Mouse (Mus musculus) hindbrain, embryonic 10.5 days (tissue): ENCODE data around the gene Gm45062. TPM values are rescaled to one million over a fixed set of nuclear protein-coding genes. Genes with fewer than 3 reads are reported as not detected.

ENCODE experiments used
- DNase-seq: peaks from one replicate; pipeline ENCODE4 v3.0.0-alpha.2; 2017; ENCODE audit warnings: low spot score
- H3K27ac ChIP-seq: fragments of 300-500 bp; sonication (generic); 2 replicates; pipeline ENCODE4 v1.5.1; 2016; ENCODE audit warnings: mild to moderate bottlenecking, moderate library complexity
- H3K27me3 ChIP-seq: fragments of 300-500 bp; sonication (generic); 2 replicates; pipeline ENCODE4 v1.6.1; 2016; ENCODE audit warnings: mild to moderate bottlenecking; ENCODE audit not compliant: poor library complexity, insufficient read depth, severe bottlenecking
- H3K36me3 ChIP-seq: fragments of 300-500 bp; sonication (generic); 2 replicates; pipeline ENCODE4 v1.6.1; 2016; ENCODE audit warnings: mild to moderate bottlenecking, moderate library complexity
- H3K4me1 ChIP-seq: fragments of 300-500 bp; sonication (generic); replicated peaks from 2 replicates; pipeline ENCODE4 v1.6.1; 2016; ENCODE audit warnings: mild to moderate bottlenecking
- H3K4me3 ChIP-seq: fragments of 300-500 bp; sonication (generic); 2 replicates; pipeline ENCODE4 v1.5.1; 2016; ENCODE audit warnings: mild to moderate bottlenecking, moderate library complexity
- H3K9me3 ChIP-seq: fragments of 300-500 bp; sonication (generic); 2 replicates; pipeline ENCODE4 v1.6.1; 2016; ENCODE audit warnings: mild to moderate bottlenecking, moderate library complexity
- WGBS: fragments of 180-500 bp; shearing (Covaris S2); methylation state at CpG from one replicate; pipeline ENCODE4 v1.1.7; 2016; 5-methylcytosine and 5-hydroxymethylcytosine counted together
- polyA plus RNA-seq: library from polyadenylated mRNA; unstranded; fragments of >200 nt; fragmentation: Nextera tagmentation; extraction: Ambion mirVana; gene quantifications from 2 replicates; pipeline ENCODE4 v1.2.1, GENCODE M21; 2016

The Gm45062 gene
- polyA plus RNA-seq, 1 experiment from 2014 or later: 9.1 TPM

DNA sequence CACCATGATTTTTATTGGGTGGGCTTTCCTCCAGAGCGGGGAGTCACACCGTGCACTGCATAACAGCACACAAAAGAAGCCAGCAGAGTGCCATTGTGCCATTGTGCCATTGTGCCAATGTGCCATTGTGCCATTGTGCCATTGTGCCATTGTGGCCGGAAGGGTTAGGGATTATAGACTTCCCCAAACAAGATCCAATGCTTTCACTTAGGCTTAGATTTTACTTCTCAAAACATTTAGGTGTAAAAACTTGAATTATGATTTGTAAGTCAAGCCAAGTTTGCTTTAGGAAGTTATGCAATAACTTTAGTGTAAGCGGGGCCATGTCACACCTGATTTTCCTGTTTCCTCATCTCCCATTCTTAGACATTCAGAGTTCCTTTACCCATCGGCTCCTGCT is 156.6 kb downstream of the Gm45062 start:
- Histone ChIP-seq H3K4me1 (peaks cover 7% of the 10 kb centered on the region), H3K36me3 (no peaks in the 10 kb centered on the region), H3K27ac (no peak overlapping the region), H3K9me3 (no peaks in the 10 kb centered on the region), H3K27me3 (no peaks in the 10 kb centered on the region), H3K4me3 (no peak overlapping the region)
- WGBS: 80% methylated on average over 5 of the region's 5 CpGs
- no peak for DNase-seq

DNA sequence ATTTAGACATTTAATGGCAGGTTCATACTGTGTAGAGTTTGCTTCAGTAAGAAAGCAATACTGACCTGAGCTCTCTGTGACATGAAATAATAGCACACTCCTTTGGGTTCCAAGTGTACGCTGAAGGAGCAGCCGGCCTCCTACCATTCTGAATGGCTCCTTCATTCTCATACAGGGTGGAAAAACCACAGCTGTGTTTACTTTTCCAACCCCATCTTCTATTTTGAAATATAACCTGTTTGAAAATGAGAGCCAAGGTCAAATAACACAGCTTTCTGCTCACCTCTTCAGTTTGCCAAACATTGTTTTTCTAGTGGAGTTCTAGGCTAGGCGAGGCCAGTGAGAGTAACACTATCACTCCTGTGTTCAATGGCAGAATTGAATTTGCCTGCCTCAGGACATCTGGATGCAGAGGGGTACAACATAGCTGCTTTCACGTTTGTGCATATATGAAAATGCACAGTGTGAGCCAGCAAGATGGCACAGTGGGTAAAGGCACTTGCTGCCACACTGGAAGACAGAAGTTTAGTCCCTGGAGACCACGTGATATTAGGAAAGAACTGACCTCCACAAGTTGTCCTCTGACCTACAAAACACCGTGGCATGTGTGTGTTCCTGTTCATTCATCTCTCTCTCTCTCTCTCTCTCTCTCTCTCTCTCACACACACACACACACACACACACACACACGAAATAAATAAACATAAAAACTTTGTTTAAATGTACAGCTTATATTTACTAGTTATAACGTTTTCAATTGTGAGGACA is 157.7 kb downstream of the Gm45062 start:
- no peak overlapping the region for H3K4me3 ChIP-seq
- H3K36me3 ChIP-seq: no peaks in the 10 kb centered on the region
- H3K27me3 ChIP-seq: no peaks in the 10 kb centered on the region
- H3K27ac ChIP-seq: no peak overlapping the region
- no peaks in the 10 kb centered on the region for H3K9me3 ChIP-seq
- no peak for DNase-seq
- 77% methylated on average over 8 of the region's 8 CpGs for WGBS
- H3K4me1 ChIP-seq: peaks cover 12% of the 10 kb centered on the region

DNA sequence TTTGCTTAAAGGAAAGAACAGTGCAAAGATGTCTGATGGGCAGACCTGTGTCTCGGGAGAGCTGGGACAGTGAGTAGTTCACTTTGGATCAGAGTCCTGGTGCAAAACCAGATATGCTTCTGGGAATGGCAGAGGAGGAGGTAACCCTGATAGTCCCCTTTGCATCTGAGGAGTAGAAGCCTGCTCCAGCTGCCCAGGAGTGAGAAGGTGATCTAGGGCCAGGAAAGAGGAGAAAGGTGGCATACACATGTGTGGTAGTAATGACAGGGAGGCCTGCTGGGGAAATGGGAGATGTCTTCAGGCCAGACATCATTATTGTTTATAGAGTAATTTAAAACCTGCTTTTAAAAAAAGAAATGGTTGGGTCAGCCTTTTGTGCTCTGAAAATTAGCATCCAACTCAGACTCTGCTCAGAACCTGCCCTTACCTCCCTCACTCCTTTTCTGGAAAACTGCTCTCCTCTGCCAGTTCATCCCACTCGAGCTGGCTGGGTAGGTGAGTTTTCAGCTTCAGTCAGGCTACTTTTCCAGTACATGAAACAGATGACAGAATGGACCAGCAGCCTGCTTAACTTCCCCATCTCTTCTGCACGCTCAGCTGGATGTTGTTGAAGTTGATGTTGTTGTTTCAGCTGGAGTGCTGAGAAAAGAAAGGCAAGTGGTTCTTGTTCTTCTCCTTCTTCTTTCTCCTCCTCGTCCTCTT is 160.4 kb downstream of the Gm45062 start:
- Histone ChIP-seq H3K4me3 (no peak overlapping the region), H3K27ac (no peak overlapping the region), H3K36me3 (no peaks in the 10 kb centered on the region), H3K9me3 (no peaks in the 10 kb centered on the region), H3K4me1 (peaks cover 7% of the 10 kb centered on the region), H3K27me3 (no peaks in the 10 kb centered on the region)
- DNase-seq: no peak
- 59% methylated on average over 4 of the region's 4 CpGs for WGBS

DNA sequence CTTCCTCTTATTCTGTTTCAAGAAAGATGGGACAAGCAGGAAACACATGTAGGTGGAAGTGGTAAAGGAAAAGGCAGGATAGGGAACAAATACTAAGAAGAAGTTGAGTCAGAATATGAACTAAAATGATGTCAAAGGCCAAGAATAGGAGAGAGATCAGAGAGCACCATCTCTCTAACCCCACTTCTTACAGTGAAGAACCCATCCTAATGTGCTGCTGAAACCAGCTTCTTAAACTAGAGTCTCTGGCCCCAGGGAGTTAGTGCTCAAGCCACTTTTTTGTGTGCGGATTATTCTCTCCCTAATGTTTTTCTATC is 160.9 kb downstream of the Gm45062 start:
- H3K27me3 ChIP-seq: no peaks in the 10 kb centered on the region
- no peak overlapping the region for H3K4me3 ChIP-seq
- H3K36me3 ChIP-seq: no peaks in the 10 kb centered on the region
- no peaks in the 10 kb centered on the region for H3K9me3 ChIP-seq
- WGBS: 83% methylated on average over 1 of the region's 1 CpGs
- no peak overlapping the region for H3K27ac ChIP-seq
- no peak for DNase-seq
- peaks cover 7% of the 10 kb centered on the region for H3K4me1 ChIP-seq

DNA sequence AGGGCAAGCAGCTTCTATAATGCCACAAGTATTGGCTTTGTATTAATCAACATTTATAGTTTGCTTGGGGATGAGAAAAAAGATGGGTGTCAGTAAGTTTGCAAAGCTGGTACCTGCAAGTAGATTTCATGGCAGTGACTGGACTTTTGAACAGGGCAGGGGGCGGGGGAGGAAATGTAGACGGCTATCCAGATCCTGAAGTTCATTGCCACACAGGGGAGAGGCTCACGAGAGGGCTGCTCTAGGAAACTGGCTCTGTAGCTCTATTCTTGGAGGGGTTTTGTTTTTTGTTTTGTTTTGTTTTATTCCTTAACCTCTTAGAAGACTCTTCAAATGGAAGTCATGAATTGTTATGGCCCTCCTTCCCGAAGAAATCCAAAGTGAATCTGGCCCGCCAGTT is 162.2 kb downstream of the Gm45062 start:
- Histone ChIP-seq H3K36me3 (no peaks in the 10 kb centered on the region), H3K4me3 (no peak overlapping the region), H3K4me1 (peaks cover 7% of the 10 kb centered on the region), H3K9me3 (no peaks in the 10 kb centered on the region), H3K27ac (no peak overlapping the region), H3K27me3 (no peaks in the 10 kb centered on the region)
- WGBS: 86% methylated on average over 5 of the region's 5 CpGs
- no peak for DNase-seq

DNA sequence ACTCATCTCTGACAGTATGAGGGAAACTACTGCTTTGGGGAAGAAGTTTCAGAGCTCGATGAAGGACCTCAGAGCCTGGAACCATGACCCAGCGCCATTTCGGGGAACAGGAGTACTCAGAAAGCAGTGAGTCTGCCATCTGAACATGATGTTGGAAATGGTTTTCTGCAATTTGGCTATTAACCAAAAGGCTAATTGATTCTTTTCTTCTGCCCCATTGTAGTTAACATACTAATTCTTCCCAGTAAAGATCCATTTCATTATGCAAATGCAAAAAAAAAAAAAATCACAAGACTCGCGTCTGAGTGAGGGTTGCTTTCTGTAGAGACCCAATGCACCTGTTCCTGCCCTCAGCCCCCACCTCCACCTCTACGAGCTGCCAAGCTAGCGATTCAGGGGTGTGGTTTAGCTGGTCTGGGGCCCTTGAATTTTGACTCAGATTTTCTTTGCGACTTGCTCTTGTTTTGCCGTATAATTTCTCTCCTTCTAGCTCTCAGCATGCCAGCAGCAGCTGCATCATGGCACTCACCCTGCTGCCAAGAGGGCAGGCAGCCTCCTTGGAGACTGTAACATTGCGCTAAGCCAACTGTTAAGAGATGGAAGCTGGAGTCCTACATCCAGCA is 162.8 kb downstream of the Gm45062 start:
- Histone ChIP-seq H3K27me3 (no peaks in the 10 kb centered on the region), H3K4me1 (peaks cover 7% of the 10 kb centered on the region), H3K4me3 (no peak overlapping the region), H3K27ac (no peak overlapping the region), H3K9me3 (no peaks in the 10 kb centered on the region), H3K36me3 (no peaks in the 10 kb centered on the region)
- WGBS: 83% methylated on average over 10 of the region's 10 CpGs
- no peak for DNase-seq

DNA sequence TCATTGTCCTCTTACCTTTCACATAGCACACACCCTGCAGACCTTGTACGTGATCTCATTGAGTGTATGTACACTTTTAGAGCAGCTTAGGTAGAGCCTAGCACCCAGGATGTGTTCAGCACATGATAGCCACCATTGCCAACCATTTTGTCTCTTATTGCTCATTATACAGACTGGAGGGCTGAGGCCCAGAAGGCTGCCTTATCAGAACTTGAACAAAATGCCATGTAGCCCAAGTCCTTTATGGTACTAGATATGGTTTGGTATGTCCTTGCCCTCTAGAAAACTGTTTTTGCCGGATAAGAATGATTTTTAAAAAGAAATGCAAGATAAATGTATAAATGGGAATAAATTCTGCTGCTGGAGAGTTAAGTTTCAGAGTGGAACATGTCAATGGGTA is 163.9 kb downstream of the Gm45062 start:
- DNase-seq: no peak
- WGBS: 90% methylated on average over 2 of the region's 2 CpGs
- Histone ChIP-seq H3K36me3 (no peaks in the 10 kb centered on the region), H3K4me3 (no peak overlapping the region), H3K4me1 (peaks cover 7% of the 10 kb centered on the region), H3K27me3 (no peaks in the 10 kb centered on the region), H3K9me3 (no peaks in the 10 kb centered on the region), H3K27ac (no peak overlapping the region)

DNA sequence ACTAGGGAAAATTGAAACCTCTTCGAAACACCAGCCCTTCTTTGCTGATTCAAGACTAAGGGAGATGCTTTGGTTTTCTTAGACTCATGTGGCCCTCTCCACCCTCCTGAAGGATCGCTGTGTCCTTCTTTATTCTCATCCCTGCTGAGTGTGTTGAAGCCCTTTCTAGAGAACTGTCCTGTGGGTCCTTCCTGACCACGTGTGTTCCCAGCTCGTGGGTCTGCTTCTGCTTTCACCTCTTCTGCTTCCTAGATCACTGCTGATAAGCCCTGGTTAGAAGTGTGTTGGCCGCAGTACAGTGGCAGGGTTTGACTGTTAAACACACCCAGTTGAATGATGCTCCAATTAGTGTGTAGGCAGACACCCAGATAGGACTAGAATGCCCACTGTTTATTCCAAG is 168.4 kb downstream of the Gm45062 start:
- Histone ChIP-seq H3K27me3 (no peaks in the 10 kb centered on the region), H3K4me3 (no peak overlapping the region), H3K36me3 (no peaks in the 10 kb centered on the region), H3K27ac (no peak overlapping the region), H3K9me3 (no peaks in the 10 kb centered on the region), H3K4me1 (no peaks in the 10 kb centered on the region)
- no peak for DNase-seq
- 84% methylated on average over 5 of the region's 5 CpGs for WGBS

DNA sequence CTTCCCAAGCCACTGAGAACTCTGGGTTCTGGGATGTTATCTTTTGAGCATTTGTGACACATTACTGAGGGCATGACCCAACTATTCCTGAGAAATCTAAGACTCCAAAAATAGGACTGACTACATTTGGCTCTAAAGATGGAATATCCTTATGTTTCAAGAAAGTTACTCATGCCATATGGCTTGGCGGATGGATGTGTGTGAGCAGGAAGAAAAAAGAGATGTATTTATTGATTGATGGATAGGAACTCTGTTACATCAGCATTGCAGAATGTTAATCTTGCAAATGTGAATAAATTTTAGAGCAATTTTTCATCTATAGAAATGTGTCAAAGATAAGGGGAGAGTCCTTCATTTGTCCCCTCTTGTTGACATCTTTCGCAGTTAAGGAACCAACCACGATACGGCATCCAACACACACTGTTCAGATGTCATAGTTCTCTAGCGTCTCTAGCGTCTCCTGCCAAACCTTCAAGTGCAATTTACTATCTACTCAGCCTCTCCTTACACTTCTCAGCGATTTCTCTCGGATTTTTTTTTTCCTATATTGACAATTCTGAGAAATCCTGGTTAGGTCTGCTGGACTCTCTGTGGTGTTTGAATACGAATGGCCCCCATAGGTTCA is 171.5 kb downstream of the Gm45062 start:
- H3K27me3 ChIP-seq: no peaks in the 10 kb centered on the region
- DNase-seq: no peak
- no peaks in the 10 kb centered on the region for H3K4me1 ChIP-seq
- no peaks in the 10 kb centered on the region for H3K36me3 ChIP-seq
- H3K4me3 ChIP-seq: no peak overlapping the region
- H3K9me3 ChIP-seq: no peaks in the 10 kb centered on the region
- 90% methylated on average over 9 of the region's 9 CpGs for WGBS
- H3K27ac ChIP-seq: no peak overlapping the region

DNA sequence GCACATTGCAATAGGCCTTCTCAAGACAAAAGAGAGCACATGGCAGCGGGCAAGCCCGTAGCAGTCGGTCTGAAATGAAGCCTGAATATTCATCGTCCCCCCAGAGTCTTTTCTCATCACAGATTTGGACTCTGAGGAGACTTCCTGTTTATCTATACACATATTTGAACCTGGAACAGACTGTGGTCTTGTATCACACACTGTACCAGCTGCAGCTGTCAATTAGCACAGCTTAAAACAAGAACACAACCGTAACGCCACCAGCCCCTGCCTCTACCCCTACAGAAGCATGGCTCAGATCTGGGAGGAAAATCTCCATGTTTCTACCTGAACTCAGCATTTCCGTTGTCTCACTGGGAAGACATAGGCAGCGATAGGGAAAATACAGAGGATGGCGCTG is 173.9 kb downstream of the Gm45062 start:
- no peaks in the 10 kb centered on the region for H3K27me3 ChIP-seq
- H3K36me3 ChIP-seq: no peaks in the 10 kb centered on the region
- no peak for DNase-seq
- H3K9me3 ChIP-seq: no peaks in the 10 kb centered on the region
- H3K4me3 ChIP-seq: no peak overlapping the region
- H3K27ac ChIP-seq: no peak overlapping the region
- no peaks in the 10 kb centered on the region for H3K4me1 ChIP-seq
- WGBS: 89% methylated on average over 9 of the region's 9 CpGs

DNA sequence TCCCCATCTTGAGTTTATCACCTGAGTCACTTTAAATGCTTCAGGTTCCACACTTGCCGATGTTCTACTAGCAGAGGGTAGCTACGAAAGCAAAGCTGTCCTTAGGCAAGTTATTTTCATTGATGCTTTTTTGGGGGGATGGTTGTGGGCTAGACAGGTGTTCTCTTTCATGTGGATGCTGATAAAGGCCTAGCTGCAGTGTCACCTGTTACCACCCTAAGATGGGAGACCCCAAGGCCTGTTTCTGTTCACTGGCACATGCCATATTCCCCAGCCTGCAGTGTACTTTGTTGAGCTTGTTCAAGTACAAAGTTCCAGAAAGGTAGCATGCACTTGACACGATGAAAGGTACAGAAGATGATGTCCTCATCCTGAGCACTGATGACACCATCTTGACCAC is 178.7 kb downstream of the Gm45062 start:
- DNase-seq: no peak
- Histone ChIP-seq H3K4me3 (no peak overlapping the region), H3K27me3 (no peaks in the 10 kb centered on the region), H3K36me3 (no peaks in the 10 kb centered on the region), H3K27ac (no peak overlapping the region), H3K9me3 (0 out of 2 replicates have a peak, but pooled peaks cover 3% of the 10 kb centered on the region), H3K4me1 (no peaks in the 10 kb centered on the region)
- 89% methylated on average over 3 of the region's 3 CpGs for WGBS

DNA sequence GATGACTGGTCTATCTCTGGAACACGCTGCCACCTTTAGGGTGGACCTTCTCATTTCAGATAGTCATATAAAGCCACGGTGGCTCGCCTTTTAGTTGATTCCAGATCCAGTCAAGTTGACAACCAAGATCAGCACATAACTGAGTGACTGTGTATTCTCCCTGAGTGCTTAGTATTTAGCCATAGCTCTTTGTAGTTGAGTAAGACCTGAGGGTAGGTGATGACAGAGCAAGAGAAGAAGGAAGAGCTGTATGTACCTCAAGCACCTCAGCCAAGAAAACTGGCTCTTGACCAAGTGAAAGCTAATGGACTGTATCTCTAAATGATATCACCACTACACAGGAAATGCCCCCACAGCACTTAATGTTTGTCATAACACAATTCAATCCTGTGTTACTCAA is 182.6 kb downstream of the Gm45062 start:
- no peaks in the 10 kb centered on the region for H3K27me3 ChIP-seq
- H3K27ac ChIP-seq: no peak overlapping the region
- no peaks in the 10 kb centered on the region for H3K36me3 ChIP-seq
- H3K4me1 ChIP-seq: peaks cover 5% of the 10 kb centered on the region
- no peak for DNase-seq
- H3K4me3 ChIP-seq: no peak overlapping the region
- WGBS: 90% methylated on average over 3 of the region's 3 CpGs
- H3K9me3 ChIP-seq: 0 out of 2 replicates have a peak, but pooled peaks cover 3% of the 10 kb centered on the region

DNA sequence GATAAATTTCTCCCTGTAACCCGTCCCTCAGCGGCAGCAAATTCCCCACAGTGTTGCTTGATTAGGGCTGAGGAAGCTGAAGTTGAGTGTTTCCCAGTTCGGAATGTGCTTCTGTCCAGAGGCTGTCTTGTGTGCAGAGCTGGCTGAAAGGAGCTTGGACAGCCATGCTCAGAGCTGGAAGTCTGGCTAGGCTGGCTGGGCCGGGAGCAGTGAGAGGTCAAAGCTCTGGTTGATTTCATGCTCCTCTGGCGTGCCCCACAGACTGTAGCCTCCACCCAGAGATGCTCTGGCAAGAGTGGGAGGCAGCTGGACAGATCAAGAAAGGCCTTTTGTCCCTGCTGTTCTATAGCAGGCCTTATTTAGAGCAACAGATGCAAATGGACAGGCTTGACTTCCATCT is 187.5 kb downstream of the Gm45062 start:
- Histone ChIP-seq H3K9me3 (0 out of 2 replicates have a peak, but pooled peaks cover 3% of the 10 kb centered on the region), H3K27me3 (no peaks in the 10 kb centered on the region), H3K27ac (peak overlapping the region; percentile 81), H3K4me1 (peaks cover 18% of the 10 kb centered on the region), H3K4me3 (no peak overlapping the region), H3K36me3 (no peaks in the 10 kb centered on the region)
- 42% methylated on average over 5 of the region's 5 CpGs for WGBS
- DNase-seq: peak; percentile 61
